Mouse (Mus musculus) CD8-positive naive resting alpha-beta T cell, adult 2 months (primary cell): ENCODE data around the gene Mlx.
A peak's percentile ranks its signal among the peaks of the same experiment; 100 is the strongest.

Source experiments
- DNase-seq, 2 experiments: peaks; one replicate each; pipeline ENCODE4 v3.0.0; 2022; ENCODE audit warnings: low read depth in 2 of 2, low spot score in 2 of 2

The Mlx gene

GRCm38 (mm10) chr11:101086756-101087681, at the start of gene Mlx:
Gene Mlx (plus strand): TSS chr11:101087277.
- DNase-seq = peak; percentile 72 to 79

- DNase-seq = no peak
Measured at GRCm38 (mm10) chr11:101037795-101038194, 49.3 kb upstream of the Mlx start.

GRCm38 (mm10) chr11:101045826-101046225, 41.3 kb upstream of the Mlx start:
- DNase-seq = no peak

- DNase-seq = no peak
Measured at GRCm38 (mm10) chr11:101046440-101046839, 40.6 kb upstream of the Mlx start.

GRCm38 (mm10) chr11:101047502-101047901, 39.6 kb upstream of the Mlx start:
- no peak for DNase-seq

- no peak for DNase-seq
Measured at GRCm38 (mm10) chr11:101050359-101050758, 36.7 kb upstream of the Mlx start.

- DNase-seq = no peak
Measured at GRCm38 (mm10) chr11:101051051-101051493, 36.0 kb upstream of the Mlx start.

GRCm38 (mm10) chr11:101051617-101052016, 35.5 kb upstream of the Mlx start:
- no peak for DNase-seq

GRCm38 (mm10) chr11:101052751-101053473, 34.2 kb upstream of the Mlx start:
- DNase-seq = no peak

GRCm38 (mm10) chr11:101053974-101054373, 33.1 kb upstream of the Mlx start:
- no peak for DNase-seq

- DNase-seq = no peak
Measured at GRCm38 (mm10) chr11:101055418-101055817, 31.7 kb upstream of the Mlx start.

- DNase-seq = no peak
Measured at GRCm38 (mm10) chr11:101056885-101057284, 30.2 kb upstream of the Mlx start.

GRCm38 (mm10) chr11:101057860-101058259, 29.2 kb upstream of the Mlx start:
- peak; percentile 86 to 90 for DNase-seq

- no peak for DNase-seq
Measured at GRCm38 (mm10) chr11:101058726-101059125, 28.4 kb upstream of the Mlx start.

GRCm38 (mm10) chr11:101059473-101059872, 27.6 kb upstream of the Mlx start:
- DNase-seq = no peak

- DNase-seq = no peak
Measured at GRCm38 (mm10) chr11:101060126-101060525, 27.0 kb upstream of the Mlx start.

GRCm38 (mm10) chr11:101061049-101061448, 26.0 kb upstream of the Mlx start:
- no peak for DNase-seq

GRCm38 (mm10) chr11:101062165-101062884, 24.8 kb upstream of the Mlx start:
- no peak for DNase-seq

- no peak for DNase-seq
Measured at GRCm38 (mm10) chr11:101062971-101063675, 24.0 kb upstream of the Mlx start.

GRCm38 (mm10) chr11:101063676-101064327, 23.3 kb upstream of the Mlx start:
- DNase-seq = peak; percentile 51 to 58
